Mouse (Mus musculus) liver, embryonic 18 days (tissue): ENCODE results near the gene Gys2. TPM values are rescaled to one million over a fixed set of nuclear protein-coding genes. Genes with fewer than 3 reads are reported as not detected.

Experiments used
- polyA plus RNA-seq: library from polyadenylated mRNA; depleted of rRNA; stranded (reverse); fragments of >200 nt; gene quantifications from 2 replicates; pipeline ENCODE4 v1.2.3, GENCODE M21; 2012; rRNA removed

Gene Gys2
- polyA plus RNA-seq, result 80.3 and 82.5 TPM in 2 replicates

DNA sequence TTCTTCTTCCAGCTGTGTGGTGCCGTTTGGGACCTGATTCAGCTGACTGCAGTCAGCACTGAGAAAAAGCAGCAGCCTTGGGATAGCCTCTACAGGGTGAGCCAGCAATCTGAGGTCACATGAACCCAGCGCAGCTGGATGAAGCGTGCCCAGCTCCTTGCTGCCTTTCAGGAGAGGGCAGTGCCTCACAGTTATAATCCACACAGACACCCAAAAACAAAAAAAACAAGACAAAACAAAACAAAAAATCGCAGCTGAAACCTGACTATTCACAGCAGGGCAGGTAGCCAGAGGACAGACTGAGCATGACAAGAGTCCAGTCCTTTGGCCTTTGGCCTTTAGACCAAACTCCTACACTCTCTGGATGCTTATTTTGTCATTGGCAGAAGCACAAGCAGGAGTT is at the start of gene Gys2:
Gene Gys2 (minus strand): TSS at position 309 of the 403 bp plus-strand sequence.

DNA sequence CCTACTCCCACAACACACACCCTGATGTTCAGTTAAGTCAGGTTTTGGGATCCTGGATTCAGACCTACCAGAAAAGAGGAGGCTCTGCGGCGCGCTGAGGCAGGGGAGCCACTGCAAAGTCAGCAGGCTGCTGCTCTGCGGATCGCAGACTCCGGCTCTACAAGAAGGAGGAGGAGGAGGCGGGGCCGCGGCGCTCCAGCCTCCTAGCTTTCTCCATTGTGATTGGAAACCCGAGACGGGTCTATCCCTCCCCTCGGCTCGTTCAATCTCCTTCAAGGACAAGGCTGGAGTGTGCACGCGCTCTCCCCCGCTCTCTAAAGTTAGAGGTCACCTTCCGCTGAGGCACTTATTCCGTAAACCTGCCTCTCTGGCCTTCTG is 34.9 kb upstream of the Gys2 start, which contains the start of gene Ldhb:
Gene Ldhb (minus strand): TSS at position 173 of the 378 bp plus-strand sequence.

DNA sequence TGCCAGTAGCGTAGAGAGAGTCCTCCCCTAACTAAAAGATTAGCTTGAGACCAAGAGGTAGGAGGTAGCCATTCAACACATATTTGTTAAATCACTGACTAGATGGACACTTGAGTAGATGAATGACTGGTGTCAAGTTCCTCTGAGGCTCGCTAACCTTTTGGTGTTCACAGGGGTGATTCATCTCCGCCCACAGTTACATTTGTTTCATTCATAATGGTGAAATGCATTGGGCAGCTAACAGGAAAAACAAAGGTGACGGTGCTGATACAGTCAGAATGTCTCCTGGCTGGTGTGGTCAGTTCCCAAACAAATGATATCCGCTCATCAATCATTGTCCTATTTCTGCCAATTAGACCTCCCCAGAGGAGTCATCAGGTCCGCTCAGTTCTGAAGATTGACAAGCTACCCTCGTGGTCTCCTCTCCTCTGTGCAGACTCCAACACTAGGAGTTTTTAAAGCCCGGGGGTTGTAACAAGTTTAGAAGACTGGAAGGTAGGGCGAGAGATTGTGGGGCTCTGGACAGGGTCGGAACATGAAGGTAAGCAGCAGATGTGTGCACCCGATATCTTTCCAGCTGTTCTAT is 59.9 kb downstream of the Gys2 start, which contains the start of gene Spx:
Gene Spx (plus strand): TSS at position 536 of the 586 bp plus-strand sequence.

DNA sequence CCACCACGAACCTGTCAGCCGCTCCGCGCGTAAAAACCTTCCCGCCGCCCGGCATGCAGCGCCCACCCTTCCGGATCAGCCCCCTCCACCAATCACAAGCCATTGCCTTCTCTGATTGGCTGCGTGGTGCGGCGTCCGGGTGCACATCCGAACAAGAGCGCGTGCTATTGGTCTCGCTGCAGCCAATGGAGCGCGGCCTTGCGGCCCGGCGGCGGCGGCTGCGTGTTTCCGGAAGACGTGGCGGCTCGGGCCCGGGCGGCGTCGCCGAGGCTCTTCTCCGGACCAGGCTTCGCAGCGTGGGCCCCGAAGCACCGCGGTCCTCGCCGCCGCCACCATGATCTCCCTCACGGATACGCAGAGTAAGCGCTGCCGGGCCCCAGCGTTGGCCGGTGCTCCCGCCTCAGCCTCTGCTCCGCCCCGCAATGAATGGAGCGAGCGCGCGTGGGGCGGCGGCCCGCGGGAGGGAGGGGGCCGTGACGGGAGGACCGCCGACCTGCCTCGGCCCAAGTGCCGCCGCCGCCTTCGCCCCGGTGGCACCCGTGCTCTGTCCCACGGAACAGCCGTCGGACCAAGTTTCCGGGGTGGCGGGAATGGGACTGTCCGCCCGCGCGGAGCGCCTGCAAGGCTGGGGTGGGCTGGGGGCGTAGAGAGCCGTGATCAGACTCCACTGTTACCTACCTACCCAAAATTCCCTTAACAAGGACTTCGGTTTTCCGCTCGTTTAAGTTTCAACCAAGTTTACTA is 85.7 kb downstream of the Gys2 start, which contains the start of the genes Recql and Golt1b:
Gene Recql (minus strand): TSS at position 77 of the 744 bp plus-strand sequence.
Gene Golt1b (plus strand): TSS at position 211 of the 744 bp plus-strand sequence.

Other genes with a start within 250 kb of the Gys2 start
- 0.47 TPM in 1 of 2 replicates, not detected in the other for gene Iapp, start 174.7 kb downstream of the Gys2 start, polyA plus RNA-seq
- gene Slco1a5, start 150.1 kb downstream of the Gys2 start, polyA plus RNA-seq, result not detected in 2 replicates
- gene Pyroxd1, start 127.5 kb downstream of the Gys2 start, polyA plus RNA-seq, result 4.6 and 4.8 TPM in 2 replicates
- gene Recql, start 86.0 kb downstream of the Gys2 start, polyA plus RNA-seq, result 6.2 and 6.6 TPM in 2 replicates
- 5.0 and 5.8 TPM in 2 replicates for gene Golt1b, start 85.9 kb downstream of the Gys2 start, polyA plus RNA-seq
- 0.28 and 0.31 TPM in 2 replicates for gene Spx, start 59.7 kb downstream of the Gys2 start, polyA plus RNA-seq
- 10.7 and 12.4 TPM in 2 replicates for gene Ldhb, start 34.8 kb upstream of the Gys2 start, polyA plus RNA-seq
- 3.2 TPM in 2 replicates for gene Kcnj8, start 98.5 kb upstream of the Gys2 start, polyA plus RNA-seq
- gene Abcc9, start 229.2 kb upstream of the Gys2 start, polyA plus RNA-seq, result 3.3 and 3.5 TPM in 2 replicates